Mouse (Mus musculus) intestine, postnatal 0 days (tissue): Measurements from ENCODE around the gene BC030867. TPM values are rescaled to one million over a fixed set of nuclear protein-coding genes. Genes with fewer than 3 reads are reported as not detected.
"Not testable (repeated sequence)": the region's sequence is repeated elsewhere in the genome, so short reads cannot be mapped to it uniquely, and the experiment has no call there.

Experiments
- ATAC-seq: fragments of 200-750 bp; cut with Nextera tagmentation; 2 replicates; pipeline ENCODE4 v1.8.0; 2017; ENCODE audit warnings: mild to moderate bottlenecking, moderate TSS enrichment, moderate library complexity
- H3K27ac ChIP-seq: fragments of 300-500 bp; sonication (generic); 2 replicates; pipeline ENCODE4 v1.5.1; 2014; ENCODE audit warnings: mild to moderate bottlenecking, low read depth, low read length, moderate library complexity
- H3K27me3 ChIP-seq: fragments of 300-500 bp; sonication (generic); replicated peaks from 2 replicates; pipeline ENCODE4 v1.6.1; 2014; ENCODE audit warnings: low read length, mixed read lengths; ENCODE audit not compliant: control insufficient read depth, insufficient read depth
- H3K36me3 ChIP-seq: fragments of 300-500 bp; sonication (generic); 2 replicates; pipeline ENCODE4 v1.6.1; 2014; ENCODE audit warnings: mild to moderate bottlenecking, moderate library complexity; ENCODE audit not compliant: control insufficient read depth, insufficient read depth
- H3K4me1 ChIP-seq: fragments of 300-500 bp; sonication (generic); replicated peaks from 2 replicates; pipeline ENCODE4 v1.6.1; 2014; ENCODE audit warnings: antibody characterized with exemption, low read length, mixed read lengths; ENCODE audit not compliant: control insufficient read depth, insufficient read depth
- H3K4me2 ChIP-seq: fragments of 300-500 bp; sonication (generic); replicated peaks from 2 replicates; pipeline ENCODE4 v1.6.1; 2014; ENCODE audit warnings: low read depth, mild to moderate bottlenecking, moderate library complexity
- H3K4me3 ChIP-seq: fragments of 300-500 bp; sonication (generic); 2 replicates; pipeline ENCODE4 v1.5.1; 2014; ENCODE audit warnings: low read depth, low read length
- H3K9ac ChIP-seq: fragments of 300-500 bp; sonication (generic); 2 replicates; pipeline ENCODE4 v1.6.1; 2014; ENCODE audit warnings: mild to moderate bottlenecking, low read depth, low read length
- H3K9me3 ChIP-seq: fragments of 300-500 bp; sonication (generic); 2 replicates; pipeline ENCODE4 v1.6.1; 2016; ENCODE audit warnings: mixed run types; ENCODE audit not compliant: control insufficient read depth
- CTCF ChIP-seq: sonication (generic); IDR thresholded peaks from 2 replicates; pipeline ENCODE4 v1.5.1; 2016; ENCODE audit warnings: low read depth, mild to moderate bottlenecking, control low read depth, antibody characterized with exemption, moderate library complexity
- WGBS: fragments of 180-500 bp; shearing (Covaris S2); extraction: QIAGEN DNeasy Blood & Tissue Kit; methylation state at CpG from one replicate; pipeline ENCODE4 v1.1.7; 2014; 5-methylcytosine and 5-hydroxymethylcytosine counted together
- polyA plus RNA-seq: library from polyadenylated mRNA; unstranded; fragments of >200 nt; fragmentation: Nextera tagmentation; extraction: Ambion mirVana; gene quantifications from 2 replicates; pipeline ENCODE4 v1.2.1, GENCODE M21; 2015

Gene BC030867
- polyA plus RNA-seq, 1 experiment from 2014 or later, result 3.4 TPM

DNA sequence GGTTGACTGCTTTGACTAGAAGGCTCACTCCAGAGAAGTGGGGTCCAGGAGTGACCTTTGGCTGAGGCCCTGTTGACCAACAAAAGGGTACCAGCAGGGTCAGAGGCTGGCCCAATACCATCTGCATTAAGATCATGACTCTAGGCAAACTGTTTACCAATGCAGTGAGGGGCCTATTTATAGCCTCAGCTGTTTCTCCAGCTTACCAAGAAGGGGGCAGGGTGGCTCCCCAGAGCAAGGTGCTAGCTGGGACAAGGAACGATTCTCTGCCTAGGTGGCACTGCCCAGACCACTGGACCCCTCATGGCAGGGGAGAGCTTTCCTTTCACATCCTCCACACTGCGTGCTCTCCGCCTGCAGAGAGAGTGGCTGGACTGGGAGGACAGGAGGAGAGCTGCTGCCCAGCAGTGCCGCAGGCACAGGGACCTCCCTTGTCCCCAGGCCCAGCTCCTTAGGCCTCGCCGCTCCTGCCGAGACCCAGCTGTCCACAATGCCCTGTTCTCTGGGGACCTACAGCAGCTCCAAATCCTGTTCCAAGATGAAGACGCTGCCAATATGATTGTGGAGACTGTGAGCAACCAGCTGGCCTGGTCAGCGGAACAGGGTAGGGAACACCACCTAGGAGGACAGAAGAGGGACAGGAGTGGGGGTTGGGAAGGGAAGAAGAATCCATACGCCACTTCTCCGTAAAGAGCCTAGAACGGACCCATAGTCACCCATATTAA, 20.0 kb downstream of the BC030867 start, which contains the start of gene Asb16:
Gene Asb16 (plus strand): TSS at position 224 of the 725 bp plus-strand sequence.
- no peaks in the 10 kb centered on the region for H3K36me3 ChIP-seq
- WGBS, result 79% methylated on average over 12 of the region's 12 CpGs
- H3K27ac ChIP-seq, result no peak within 1 kb of the TSS
- H3K9me3 ChIP-seq, result no peaks in the 10 kb centered on the region
- H3K4me2 ChIP-seq, result no peak within 1 kb of the TSS
- no peaks in the 10 kb centered on the region for H3K4me1 ChIP-seq
- no peak within 1 kb of the TSS for H3K4me3 ChIP-seq
- no peak within 1 kb of the TSS for H3K9ac ChIP-seq
- H3K27me3 ChIP-seq, result no peaks in the 10 kb centered on the region
- TF ChIP-seq CTCF, result no peak
- ATAC-seq, result no peak

DNA sequence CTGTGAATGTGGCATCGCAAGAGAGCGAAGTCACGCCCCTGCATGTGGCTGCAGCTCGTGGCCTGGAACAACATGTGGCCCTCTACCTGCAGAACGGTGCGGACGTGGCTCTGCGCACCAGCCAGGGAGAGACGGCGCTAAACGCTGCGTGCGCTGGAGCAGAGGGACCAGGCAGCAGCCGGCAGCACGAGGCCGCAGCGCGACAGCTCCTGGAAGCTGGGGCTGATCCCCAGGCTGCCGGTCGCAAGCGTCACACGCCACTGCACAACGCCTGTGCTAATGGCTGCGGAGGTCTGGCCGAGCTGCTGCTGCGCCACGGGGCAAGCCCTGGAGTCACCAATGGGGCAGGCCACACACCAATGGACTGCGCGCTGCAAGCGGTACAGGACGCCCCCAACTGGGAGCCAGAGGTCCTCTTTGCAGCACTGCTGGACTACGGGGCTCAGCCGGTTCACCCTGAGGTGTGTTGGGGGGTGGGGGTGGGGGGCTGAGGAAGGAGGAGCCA, 27.8 kb downstream of the BC030867 start:
- no peaks in the 10 kb centered on the region for H3K27me3 ChIP-seq
- TF ChIP-seq CTCF, result peak; percentile 23; the same call in 1 of the 2 replicates
- peaks cover 3% of the 10 kb centered on the region; the same call in 1 of the 2 replicates for H3K4me1 ChIP-seq
- peak overlapping the region; percentile 63 for H3K4me2 ChIP-seq
- ATAC-seq, result peak; percentile 64
- H3K9ac ChIP-seq, result peak overlapping the region; percentile 40; the same call in 1 of the 2 replicates
- no peak overlapping the region for H3K27ac ChIP-seq
- H3K9me3 ChIP-seq, result no peaks in the 10 kb centered on the region
- WGBS, result 1% methylated on average over 33 of the region's 33 CpGs
- no peaks in the 10 kb centered on the region for H3K36me3 ChIP-seq
- peak overlapping the region; percentile 25 for H3K4me3 ChIP-seq

DNA sequence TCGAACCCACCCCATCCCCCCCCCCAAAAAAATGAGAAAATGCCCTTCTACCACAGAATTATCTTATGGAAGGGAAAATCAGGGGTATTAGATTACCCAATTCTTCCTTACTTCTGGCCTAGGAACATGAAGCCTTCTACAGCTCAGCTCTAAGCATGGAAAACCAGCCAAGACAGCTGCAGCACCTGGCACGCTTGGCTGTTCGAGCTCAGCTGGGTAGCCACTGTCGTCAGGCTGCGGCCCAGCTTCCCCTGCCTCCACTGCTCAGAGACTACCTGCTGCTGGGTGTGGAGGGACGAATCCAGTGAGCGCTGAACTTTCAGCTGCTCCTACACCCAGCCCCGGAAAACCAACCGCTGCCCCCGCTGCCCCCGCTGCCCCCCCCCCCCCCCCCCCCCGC, 29.1 kb downstream of the BC030867 start:
- no peak overlapping the region for H3K4me3 ChIP-seq
- no peak for ATAC-seq
- H3K4me2 ChIP-seq, result no peak overlapping the region
- no peaks in the 10 kb centered on the region for H3K9me3 ChIP-seq
- H3K36me3 ChIP-seq, result no peaks in the 10 kb centered on the region
- no peak for TF ChIP-seq CTCF
- H3K9ac ChIP-seq, result no peak overlapping the region
- H3K4me1 ChIP-seq, result peaks cover 3% of the 10 kb centered on the region; the same call in 1 of the 2 replicates
- no peak overlapping the region for H3K27ac ChIP-seq
- H3K27me3 ChIP-seq, result no peaks in the 10 kb centered on the region
- 82% methylated on average over 9 of the region's 12 CpGs for WGBS

DNA sequence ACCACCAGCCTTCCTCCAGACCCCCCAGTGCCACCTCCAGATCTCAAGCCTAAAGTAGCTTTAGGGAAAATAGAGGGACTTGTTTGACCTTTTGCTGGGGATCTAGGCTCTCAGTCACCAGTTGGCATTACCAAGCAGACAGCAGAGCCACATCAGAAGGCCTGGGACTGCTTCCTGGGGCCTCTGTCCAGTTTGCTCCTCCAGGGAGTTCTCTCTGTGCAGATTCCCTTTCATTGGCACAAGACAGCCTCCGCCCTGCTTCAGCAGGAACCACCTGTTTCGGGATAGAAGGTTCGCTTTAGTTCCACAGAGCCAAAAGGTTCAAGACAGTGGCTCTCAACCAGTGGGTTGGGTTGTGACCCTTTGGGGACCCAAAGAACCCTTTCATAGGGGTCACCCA, 30.9 kb downstream of the BC030867 start:
- Histone ChIP-seq H3K9ac (no peak overlapping the region), H3K4me2 (no peak overlapping the region), H3K9me3 (no peaks in the 10 kb centered on the region), H3K4me3 (no peak overlapping the region), H3K4me1 (peaks cover 3% of the 10 kb centered on the region; the same call in 1 of the 2 replicates), H3K27ac (no peak overlapping the region), H3K27me3 (no peaks in the 10 kb centered on the region), H3K36me3 (no peaks in the 10 kb centered on the region)
- no peak for ATAC-seq
- WGBS, result 89% methylated on average over 3 of the region's 3 CpGs
- TF ChIP-seq CTCF, result no peak

DNA sequence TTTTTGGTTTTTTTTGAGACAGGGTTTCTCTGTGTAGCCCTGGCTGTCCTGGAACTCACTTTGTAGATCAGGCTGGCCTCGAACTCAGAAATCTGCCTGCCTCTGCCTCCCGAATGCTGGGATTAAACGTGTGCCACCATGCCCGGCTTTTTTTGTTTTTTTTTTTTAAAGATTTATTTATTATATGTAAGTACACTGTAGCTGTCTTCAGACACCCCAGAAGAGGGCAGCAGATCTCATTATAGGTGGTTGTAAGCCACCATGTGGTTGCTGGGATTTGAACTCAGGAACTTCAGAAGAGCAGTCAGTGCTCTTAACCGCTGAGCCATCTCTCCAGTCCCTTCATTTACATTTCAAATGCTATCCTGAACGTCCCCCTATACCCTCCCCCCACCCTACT, 31.6 kb downstream of the BC030867 start:
- ATAC-seq, H3K27ac ChIP-seq, H3K27me3 ChIP-seq, H3K4me2 ChIP-seq, H3K4me3 ChIP-seq, H3K9ac ChIP-seq, H3K4me1 ChIP-seq, H3K9me3 ChIP-seq, H3K36me3 ChIP-seq: not testable (repeated sequence)
- WGBS, result 66% methylated on average over 6 of the region's 6 CpGs

DNA sequence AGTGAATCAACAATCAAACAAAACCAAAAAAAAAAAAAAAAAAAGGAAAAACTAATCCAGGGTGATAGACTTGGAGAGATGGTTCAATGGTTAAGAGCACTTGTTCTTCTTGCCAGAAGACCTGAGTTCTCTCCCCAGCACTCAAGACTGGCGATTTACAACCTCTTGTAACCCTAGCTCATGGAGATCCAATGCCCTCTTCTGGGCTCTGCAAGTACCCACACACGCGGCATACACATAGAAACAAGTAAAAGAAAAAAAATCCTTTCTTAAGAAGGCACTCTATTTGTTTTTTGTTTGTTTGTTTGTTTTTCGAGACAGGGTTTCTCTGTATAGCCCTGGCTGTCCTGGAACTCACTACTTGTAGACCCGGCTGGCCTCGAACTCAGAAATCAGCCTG, 35.2 kb downstream of the BC030867 start:
- no peak for ATAC-seq
- H3K9me3 ChIP-seq, result no peaks in the 10 kb centered on the region
- no peaks in the 10 kb centered on the region for H3K27me3 ChIP-seq
- H3K4me3 ChIP-seq, result peak overlapping the region; percentile 92; the same call in 1 of the 2 replicates
- WGBS, result 88% methylated on average over 6 of the region's 6 CpGs
- H3K36me3 ChIP-seq, result peaks cover 14% of the 10 kb centered on the region
- H3K9ac ChIP-seq, result no peak overlapping the region
- H3K4me1 ChIP-seq, result peaks cover 5% of the 10 kb centered on the region; the same call in 1 of the 2 replicates
- no peak for TF ChIP-seq CTCF
- peak overlapping the region; percentile 50 for H3K4me2 ChIP-seq
- no peak overlapping the region for H3K27ac ChIP-seq
